Mouse (Mus musculus) kidney, adult 9 months (tissue): ENCODE measurements around the gene Clec5a.
"Not testable (repeated sequence)": the region's sequence is repeated elsewhere in the genome, so short reads cannot be mapped to it uniquely, and the experiment has no call there.

Experiments
- DNase-seq: peaks from one replicate; pipeline ENCODE4 v3.0.0; 2022

Clec5a gene

GRCm38 (mm10) chr6:40585645-40586044 is at the start of gene Clec5a:
TSS of gene Clec5a (minus strand) at chr6:40585821.
- DNase-seq = no peak

DNA sequence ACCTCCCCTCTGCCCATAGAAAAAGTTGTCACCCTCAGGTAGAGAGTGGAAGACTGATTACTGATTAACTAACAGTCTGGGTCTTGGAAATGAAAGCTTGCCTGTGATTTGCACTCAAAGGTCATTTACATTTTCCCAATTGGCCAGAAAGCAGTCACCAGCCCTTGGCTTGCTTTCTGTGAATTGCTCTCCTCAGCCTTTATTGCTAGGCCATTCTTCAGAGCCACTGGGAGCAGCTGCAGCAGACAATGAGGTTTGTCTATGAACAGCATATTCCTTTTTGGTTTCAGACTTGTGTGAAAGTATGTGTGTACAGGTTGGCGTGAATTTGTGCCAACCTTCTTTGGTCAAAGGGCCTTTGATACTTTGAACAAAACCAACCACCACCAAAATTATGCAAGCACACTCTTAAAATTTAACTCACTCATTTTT is 49.0 kb upstream of the Clec5a start:
- DNase-seq = peak; percentile 87

GRCm38 (mm10) chr6:40628406-40629000 is 42.9 kb upstream of the Clec5a start, which contains the start of gene Mgam:
TSS of gene Mgam (plus strand) at chr6:40628831.
- DNase-seq = no peak

- DNase-seq = no peak
These were observed 40.5 kb upstream of the Clec5a start for GRCm38 (mm10) chr6:40626111-40626510.

DNA sequence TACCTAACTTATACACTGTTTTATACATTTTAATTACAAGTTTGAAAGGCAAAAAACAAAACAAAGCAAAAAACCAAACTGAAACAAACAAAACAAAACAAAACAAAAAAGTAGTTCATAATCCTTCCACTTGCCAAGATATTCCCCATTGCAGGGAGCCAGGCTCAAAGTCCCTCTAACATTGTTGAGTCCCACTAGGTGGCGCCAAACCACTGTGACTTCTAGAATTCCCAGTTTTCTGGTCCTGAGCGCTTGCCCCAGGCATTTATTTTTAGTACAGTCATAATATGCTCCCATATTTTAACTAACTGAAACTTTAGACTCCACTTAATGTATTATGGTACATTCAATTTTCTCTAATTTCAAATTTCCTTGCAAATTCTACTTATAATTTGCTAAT is 32.3 kb upstream of the Clec5a start:
- peak; percentile 73 for DNase-seq

GRCm38 (mm10) chr6:40613260-40613852 is 27.7 kb upstream of the Clec5a start, which contains the start of gene Tas2r138:
TSS of gene Tas2r138 (minus strand) at chr6:40613310.
- no peak for DNase-seq

DNA sequence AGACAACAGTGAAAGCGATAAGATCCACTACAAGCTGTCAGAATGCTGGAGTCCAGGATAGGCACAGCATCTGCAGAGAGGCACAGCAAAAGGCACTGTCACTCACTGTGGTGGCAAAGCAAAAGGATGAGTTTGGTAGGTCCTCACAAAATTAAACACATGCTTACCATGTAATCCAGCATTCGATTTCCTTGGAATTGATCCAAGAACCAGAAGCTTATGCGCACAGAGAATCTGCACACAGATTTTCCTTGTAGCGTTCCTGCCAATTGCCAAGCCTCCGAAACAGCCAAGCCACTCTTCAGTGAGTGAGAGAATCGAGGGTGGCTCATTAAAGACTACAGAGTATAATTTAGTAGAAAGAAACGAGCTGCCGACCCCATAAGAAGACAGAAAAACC is 24.6 kb upstream of the Clec5a start:
- no peak for DNase-seq

- no peak for DNase-seq
These were observed 21.8 kb upstream of the Clec5a start for GRCm38 (mm10) chr6:40607431-40607830.

DNA sequence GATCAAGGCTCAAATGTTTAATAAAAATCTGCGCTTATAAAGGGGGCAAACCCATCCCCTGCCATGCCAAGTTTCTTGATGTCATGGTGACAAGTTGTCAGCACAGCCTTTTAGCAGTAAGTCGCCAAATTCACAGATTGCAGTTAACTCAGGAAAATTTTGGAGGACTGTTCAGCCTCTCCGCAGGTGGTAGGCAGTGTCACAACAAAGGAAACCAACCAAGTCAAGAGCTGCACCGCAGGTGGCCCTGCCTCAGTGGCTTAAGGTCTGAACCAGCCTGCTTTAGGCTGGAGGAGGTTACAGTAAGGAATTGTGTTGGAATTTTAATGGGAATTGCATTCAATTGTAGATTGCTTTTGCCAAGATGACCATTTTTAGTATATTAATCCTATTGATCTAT is 12.9 kb upstream of the Clec5a start:
- DNase-seq = not testable (repeated sequence)

DNA sequence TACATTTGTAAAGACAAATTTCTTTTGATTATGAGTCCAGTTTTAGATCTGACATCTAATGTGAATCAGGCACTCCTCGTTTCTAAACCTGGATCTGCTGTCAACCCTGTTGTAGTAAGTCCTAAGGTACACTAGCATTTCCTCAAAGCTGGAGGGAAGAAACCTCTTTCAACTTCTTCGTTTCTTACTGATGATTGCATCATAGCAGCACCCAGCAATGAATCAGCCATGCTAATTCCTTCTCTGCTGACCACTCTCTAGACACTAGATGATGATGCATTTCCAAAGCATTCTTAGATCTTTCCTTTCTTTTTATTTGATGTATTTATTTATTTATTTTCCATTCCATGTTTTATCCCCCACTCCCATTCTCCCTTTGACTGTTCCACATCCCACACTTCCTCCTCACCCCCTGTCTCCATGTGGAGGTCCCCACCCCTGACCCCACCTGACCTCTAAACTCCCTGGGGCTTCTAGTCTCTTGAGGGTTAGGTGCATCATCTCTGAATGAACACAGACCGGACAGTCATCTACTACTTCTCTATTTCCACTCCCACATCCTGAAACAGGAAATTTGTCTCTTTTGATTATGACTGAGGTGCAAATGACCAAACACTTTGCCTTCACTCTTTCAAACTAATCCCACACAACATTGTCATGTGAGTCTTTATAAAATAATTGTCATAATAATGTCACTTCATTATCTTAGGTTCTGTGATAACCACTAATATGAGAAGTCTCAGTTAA is 9.4 kb upstream of the Clec5a start:
- DNase-seq = no peak

DNA sequence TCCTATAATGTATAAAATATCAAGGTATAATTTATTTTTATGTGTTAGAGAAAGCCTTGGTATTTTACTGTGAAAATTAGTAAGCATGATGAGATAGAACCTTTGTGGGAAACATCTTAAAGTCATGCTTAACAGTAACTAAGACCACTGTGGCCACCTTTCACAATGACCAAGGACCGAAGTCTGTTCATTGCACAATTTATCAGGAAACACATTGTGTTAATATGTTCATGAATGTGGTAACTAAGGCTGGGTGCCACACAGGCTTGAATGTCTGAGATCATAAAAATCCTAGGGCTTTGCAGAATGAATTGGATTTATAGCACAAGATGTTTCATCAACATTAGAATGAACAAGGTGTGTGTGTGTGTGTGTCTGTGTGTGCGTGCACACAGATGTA is 2.7 kb upstream of the Clec5a start:
- DNase-seq = no peak

DNA sequence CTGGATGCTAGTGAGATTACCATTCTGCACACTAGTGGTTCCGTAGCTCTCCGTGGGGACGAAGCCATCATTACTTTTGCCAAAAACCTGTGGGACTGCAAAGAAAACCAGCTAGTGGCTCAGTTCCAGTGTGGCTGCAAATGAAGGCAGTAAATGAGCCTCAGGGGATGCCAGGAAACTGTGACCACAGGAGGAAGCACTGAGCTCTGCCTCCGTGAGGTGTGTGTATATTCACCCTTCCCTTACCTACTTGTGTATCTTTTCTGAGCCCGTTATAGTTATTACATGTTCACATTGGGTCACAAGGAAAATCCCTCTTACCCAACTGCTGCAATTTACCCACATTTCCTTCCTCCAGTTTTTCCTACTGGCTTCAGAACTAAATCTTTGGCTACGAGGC is 1.3 kb downstream of the Clec5a start:
- DNase-seq = no peak

DNA sequence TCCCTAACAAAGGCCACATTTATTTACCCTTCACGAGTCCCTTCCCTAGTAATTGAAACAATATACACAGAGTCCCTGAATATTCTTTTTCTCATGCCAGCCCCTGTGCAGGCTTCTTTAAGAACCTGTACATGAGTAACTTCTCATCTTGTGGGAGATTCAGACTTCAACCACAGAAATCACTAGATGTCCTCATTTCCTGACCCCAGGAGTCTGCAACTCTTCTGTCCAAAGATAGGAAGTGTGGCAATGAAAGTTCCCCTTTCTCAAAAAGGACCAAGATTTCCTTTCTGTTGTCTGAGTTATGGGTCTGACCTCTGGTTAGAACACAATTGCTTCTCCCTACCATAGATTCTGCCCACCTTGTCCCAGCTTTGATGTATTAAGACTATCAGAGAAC is 9.3 kb downstream of the Clec5a start:
- DNase-seq = peak; percentile 1

DNA sequence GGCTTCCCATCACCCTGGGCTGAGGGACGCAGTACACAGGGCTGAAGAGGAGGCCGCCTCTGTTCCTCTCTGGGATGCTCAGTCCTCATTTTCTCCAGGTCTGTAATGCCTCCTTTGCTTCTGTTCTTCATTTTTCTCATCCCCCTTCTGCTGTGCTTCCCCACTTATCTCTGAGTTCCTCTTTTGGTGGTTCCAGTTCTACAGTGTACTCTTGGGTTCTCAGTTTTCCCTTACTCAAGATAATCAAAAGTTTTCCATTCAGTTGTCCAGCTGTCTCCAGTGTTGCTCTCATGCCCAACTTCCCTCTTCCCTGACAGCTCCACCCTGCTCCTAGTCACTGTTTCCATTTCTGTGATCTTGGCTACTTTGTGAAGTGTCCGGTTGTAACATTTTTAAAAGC is 12.0 kb downstream of the Clec5a start:
- DNase-seq = no peak

DNA sequence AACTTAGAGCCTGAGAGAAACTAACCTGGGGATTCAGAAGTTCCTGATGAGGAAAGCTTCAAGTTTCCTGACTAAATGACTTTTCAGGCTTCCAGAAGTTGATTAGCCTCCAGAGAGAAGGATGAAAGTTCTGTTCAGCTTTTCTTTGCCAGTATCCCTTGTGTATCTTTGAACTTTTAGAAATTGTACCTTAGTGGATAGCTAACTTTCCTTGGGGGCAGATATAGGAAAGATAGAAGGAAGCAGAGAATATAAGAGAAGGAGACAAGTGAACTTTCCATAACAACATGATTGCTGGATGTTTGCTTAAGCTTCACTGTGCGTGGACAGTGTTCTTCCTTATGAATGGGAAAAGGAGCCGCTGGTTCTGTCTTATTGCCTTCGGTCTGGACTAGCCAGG is 16.4 kb downstream of the Clec5a start, which contains the start of gene Olfr460:
Gene Olfr460 (plus strand): TSS at position 301 of the 400 bp plus-strand sequence.
- no peak for DNase-seq

DNA sequence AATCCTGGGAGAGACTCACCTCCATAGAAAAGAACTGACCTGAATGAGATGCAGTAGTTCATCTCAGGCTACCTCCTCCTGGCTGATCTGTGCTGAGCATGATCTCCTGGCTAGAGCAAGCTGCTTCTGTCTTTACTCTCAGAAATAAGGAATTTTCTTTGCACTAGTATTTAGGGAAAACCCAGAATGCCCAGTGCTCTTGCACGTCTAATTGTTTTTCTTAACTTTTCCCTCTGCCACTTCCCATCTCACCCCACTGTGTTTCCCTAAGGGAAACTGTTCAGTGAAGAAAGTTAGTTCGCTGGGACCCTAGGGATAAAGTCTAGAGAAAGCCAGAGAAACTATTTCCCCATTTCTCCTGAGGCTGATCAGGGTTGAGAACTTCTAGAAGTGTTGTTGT is 30.7 kb downstream of the Clec5a start, which contains the start of gene Olfr461:
Gene Olfr461 (minus strand): TSS at position 101 of the 400 bp plus-strand sequence.
- DNase-seq = no peak

DNA sequence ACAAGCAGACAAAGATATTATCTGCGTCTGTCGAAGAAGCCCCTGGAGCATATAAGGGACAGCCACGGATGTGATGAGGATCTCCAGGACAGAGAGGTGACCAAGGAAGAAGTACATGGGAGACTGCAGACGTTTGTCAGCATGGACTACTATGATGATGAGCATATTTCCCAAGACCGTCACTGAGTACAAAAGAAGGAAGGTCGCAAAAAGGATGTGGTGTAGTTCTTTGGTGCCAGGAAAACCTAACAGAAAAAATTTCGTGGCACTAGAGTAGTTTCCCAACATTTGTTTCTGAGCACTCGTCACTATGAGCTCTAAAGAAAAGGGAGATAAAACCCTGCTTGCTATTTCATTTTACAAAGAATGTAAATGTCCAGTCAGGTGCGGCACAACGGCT is 40.9 kb downstream of the Clec5a start:
- no peak for DNase-seq
